Mouse (Mus musculus) forebrain, embryonic 15.5 days (tissue): ENCODE measurements at regions not wholly inside any gene's neighbourhood (a gene's known extent, or its start where the extent isn't known, plus 50 kb on each side); places are given as distances from the start of the nearest gene placed in this dataset.
A peak's percentile ranks its signal among the peaks of the same experiment; 100 is the strongest.

ENCODE experiments used
- ATAC-seq: fragments of 200-750 bp; cut with Nextera tagmentation; replicated peaks from 2 replicates; pipeline ENCODE4 v1.8.0; 2017; ENCODE audit warnings: mild to moderate bottlenecking, moderate TSS enrichment, moderate library complexity
- H3K27ac ChIP-seq: fragments of 300-500 bp; sonication (generic); replicated peaks from 2 replicates; pipeline ENCODE4 v1.5.1; 2015; ENCODE audit warnings: mild to moderate bottlenecking, inconsistent platforms
- H3K27me3 ChIP-seq: fragments of 300-500 bp; sonication (generic); 2 replicates; pipeline ENCODE4 v1.6.1; 2015; ENCODE audit warnings: inconsistent platforms
- H3K36me3 ChIP-seq: fragments of 300-500 bp; sonication (generic); 2 replicates; pipeline ENCODE4 v1.6.1; 2015; ENCODE audit warnings: mild to moderate bottlenecking, inconsistent platforms
- H3K4me1 ChIP-seq: fragments of 300-500 bp; sonication (generic); 2 replicates; pipeline ENCODE4 v1.6.1; 2015; ENCODE audit warnings: inconsistent platforms
- H3K4me2 ChIP-seq: fragments of 300-500 bp; sonication (generic); replicated peaks from 2 replicates; pipeline ENCODE4 v1.6.1; 2015; ENCODE audit warnings: mild to moderate bottlenecking, inconsistent platforms
- H3K4me3 ChIP-seq: fragments of 300-500 bp; sonication (generic); 2 replicates; pipeline ENCODE4 v1.5.1; 2015; ENCODE audit warnings: mild to moderate bottlenecking, inconsistent platforms
- H3K9ac ChIP-seq: fragments of 300-500 bp; sonication (generic); replicated peaks from 2 replicates; pipeline ENCODE4 v1.6.1; 2015; ENCODE audit warnings: mild to moderate bottlenecking, inconsistent platforms
- H3K9me3 ChIP-seq: fragments of 300-500 bp; sonication (generic); 2 replicates; pipeline ENCODE4 v1.6.1; 2016; ENCODE audit warnings: inconsistent platforms
- WGBS: fragments of 180-500 bp; shearing (Covaris S2); methylation state at CpG from one replicate; pipeline ENCODE4 v1.1.7; 2015; ENCODE audit warnings: mixed read lengths; 5-methylcytosine and 5-hydroxymethylcytosine counted together

- 60% methylated on average over 2 of the region's 2 CpGs for WGBS
- no peaks in the 10 kb centered on the region for H3K9me3 ChIP-seq
- no peak overlapping the region for H3K4me2 ChIP-seq
- H3K27ac ChIP-seq: no peak overlapping the region
- H3K27me3 ChIP-seq: no peaks in the 10 kb centered on the region
- ATAC-seq: no peak
- H3K9ac ChIP-seq: no peak overlapping the region
- no peaks in the 10 kb centered on the region for H3K36me3 ChIP-seq
- no peak overlapping the region for H3K4me3 ChIP-seq
- H3K4me1 ChIP-seq: no peaks in the 10 kb centered on the region
Observed at GRCm38 (mm10) chr6:10156097-10156496, 1207.9 kb downstream of the Nxph1 start.

GRCm38 (mm10) chr6:10181590-10182183, 1233.5 kb downstream of the Nxph1 start:
- H3K27me3 ChIP-seq: no peaks in the 10 kb centered on the region
- H3K4me3 ChIP-seq: no peak overlapping the region
- H3K36me3 ChIP-seq: no peaks in the 10 kb centered on the region
- ATAC-seq: peak; percentile 86
- H3K27ac ChIP-seq: no peak overlapping the region
- no peak overlapping the region for H3K9ac ChIP-seq
- no peaks in the 10 kb centered on the region for H3K9me3 ChIP-seq
- H3K4me1 ChIP-seq: no peaks in the 10 kb centered on the region
- 39% methylated on average over 7 of the region's 7 CpGs for WGBS
- H3K4me2 ChIP-seq: no peak overlapping the region

GRCm38 (mm10) chr6:10185971-10186370, 1237.7 kb downstream of the Nxph1 start:
- Histone ChIP-seq H3K27me3 (no peaks in the 10 kb centered on the region), H3K27ac (no peak overlapping the region), H3K4me1 (no peaks in the 10 kb centered on the region), H3K4me2 (no peak overlapping the region), H3K9me3 (no peaks in the 10 kb centered on the region), H3K36me3 (no peaks in the 10 kb centered on the region), H3K4me3 (no peak overlapping the region), H3K9ac (no peak overlapping the region)
- ATAC-seq: no peak
